Mouse (Mus musculus): ENCODE measurements around the gene Mtnr1a. TPM values are rescaled to one million over a fixed set of nuclear protein-coding genes. Genes with fewer than 3 reads are reported as not detected.
A peak's percentile ranks its signal among the peaks of the same experiment; 100 is the strongest.

Mtnr1a gene
- polyA plus RNA-seq, 1 experiment, result not detected

- H3K36me3 ChIP-seq (ENCODE audit: control insufficient read depth, insufficient read depth, low read length), result no peaks in the 10 kb centered on the region
- no peak overlapping the region for H3K27ac ChIP-seq (ENCODE audit: insufficient read depth, low read depth, low read length)
- no peak for TF ChIP-seq POLR2A (IDR thresholded peaks at IDR 0.05; ENCODE audit: low read depth, low read length)
- no peak for TF ChIP-seq CTCF (IDR thresholded peaks at IDR 0.05; ENCODE audit: extremely low read depth, insufficient read length, insufficient replicate concordance, low read depth, low read length)
- no peak overlapping the region for H3K4me3 ChIP-seq (ENCODE audit: low read depth, low read length)
- peaks cover 4% of the 10 kb centered on the region for H3K27me3 ChIP-seq (ENCODE audit: control insufficient read depth, insufficient read depth, low read length)
- H3K4me1 ChIP-seq (ENCODE audit: control insufficient read depth, insufficient read depth, insufficient read length, low read length), result peaks cover 6% of the 10 kb centered on the region; the same call in 1 of the 2 replicates
- WGBS, result 16% methylated on average over 13 of the region's 13 CpGs
Measured at GRCm38 (mm10) chr8:45109371-45110063, 40.6 kb downstream of the Mtnr1a start.

DNA sequence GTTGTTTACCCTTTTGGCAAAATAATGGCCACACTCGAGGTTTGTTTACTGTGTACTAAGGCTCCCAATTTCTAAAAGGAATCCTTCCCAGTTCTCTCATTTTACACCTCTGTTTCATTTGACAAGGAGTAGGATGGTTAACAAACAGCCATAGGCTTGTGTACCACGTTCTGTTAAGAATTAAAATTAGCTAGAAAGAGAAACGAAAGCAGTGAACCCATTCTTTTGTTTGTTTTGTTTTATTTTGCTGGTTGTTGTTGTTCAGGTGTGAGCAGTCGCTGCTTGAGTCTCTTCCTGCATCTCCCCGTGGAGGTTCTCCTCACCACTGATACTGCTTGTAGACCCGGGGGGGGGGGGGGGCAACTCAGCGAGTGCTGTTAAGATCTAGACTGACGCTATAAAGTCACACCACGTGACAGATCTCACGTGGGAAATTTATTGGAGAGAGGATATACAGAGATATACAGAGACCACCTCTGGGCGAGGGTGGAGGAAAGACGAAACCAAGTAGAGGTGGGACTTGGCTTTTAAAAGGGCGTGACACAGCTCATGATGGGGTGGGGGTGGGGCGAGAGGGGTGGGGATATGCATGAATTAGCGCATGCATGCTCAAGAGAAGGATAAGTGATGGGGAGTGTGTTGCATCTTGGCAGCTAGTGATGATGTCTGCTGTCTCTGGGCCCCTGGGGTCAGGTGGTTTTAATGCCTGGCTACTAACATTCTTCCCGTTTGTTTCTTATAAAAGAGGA lies 41.3 kb downstream of the Mtnr1a start:
- no peaks in the 10 kb centered on the region for H3K36me3 ChIP-seq (ENCODE audit: control insufficient read depth, insufficient read depth, low read length)
- peaks cover 6% of the 10 kb centered on the region; the same call in 1 of the 2 replicates for H3K4me1 ChIP-seq (ENCODE audit: control insufficient read depth, insufficient read depth, insufficient read length, low read length)
- no peak overlapping the region for H3K27ac ChIP-seq (ENCODE audit: insufficient read depth, low read depth, low read length)
- TF ChIP-seq POLR2A (IDR thresholded peaks at IDR 0.05; ENCODE audit: low read depth, low read length), result no peak
- no peak for TF ChIP-seq CTCF (IDR thresholded peaks at IDR 0.05; ENCODE audit: extremely low read depth, insufficient read length, insufficient replicate concordance, low read depth, low read length)
- peaks cover 4% of the 10 kb centered on the region for H3K27me3 ChIP-seq (ENCODE audit: control insufficient read depth, insufficient read depth, low read length)
- 8% methylated on average over 16 of the region's 16 CpGs for WGBS
- peak overlapping the region; percentile 28 for H3K4me3 ChIP-seq (ENCODE audit: low read depth, low read length)

DNA sequence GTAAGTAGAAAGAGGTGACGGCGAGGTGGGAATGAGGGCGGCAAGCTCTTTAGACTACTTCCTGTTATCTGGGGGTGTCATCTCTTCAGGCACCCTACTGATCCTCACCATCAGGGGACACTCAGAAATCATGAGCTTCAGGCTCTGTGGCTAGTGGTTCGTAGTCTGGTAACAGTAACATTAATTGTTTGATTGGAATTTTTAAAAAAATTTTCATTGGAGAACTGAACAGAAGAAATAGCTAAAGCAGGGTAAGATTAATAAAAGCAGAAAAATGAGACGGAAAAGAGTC lies 41.8 kb downstream of the Mtnr1a start:
- Histone ChIP-seq H3K27ac (ENCODE audit: insufficient read depth, low read depth, low read length) (no peak overlapping the region), H3K27me3 (ENCODE audit: control insufficient read depth, insufficient read depth, low read length) (peaks cover 4% of the 10 kb centered on the region), H3K4me3 (ENCODE audit: low read depth, low read length) (no peak overlapping the region), H3K4me1 (ENCODE audit: control insufficient read depth, insufficient read depth, insufficient read length, low read length) (peaks cover 6% of the 10 kb centered on the region; the same call in 1 of the 2 replicates), H3K36me3 (ENCODE audit: control insufficient read depth, insufficient read depth, low read length) (no peaks in the 10 kb centered on the region)
- WGBS, result 53% methylated on average over 5 of the region's 5 CpGs
- TF ChIP-seq CTCF (IDR thresholded peaks at IDR 0.05; ENCODE audit: extremely low read depth, insufficient read length, insufficient replicate concordance, low read depth, low read length) (no peak), POLR2A (IDR thresholded peaks at IDR 0.05; ENCODE audit: low read depth, low read length) (no peak)

GRCm38 (mm10) chr8:45111820-45112219 lies 42.9 kb downstream of the Mtnr1a start:
- peaks cover 6% of the 10 kb centered on the region; the same call in 1 of the 2 replicates for H3K4me1 ChIP-seq (ENCODE audit: control insufficient read depth, insufficient read depth, insufficient read length, low read length)
- H3K4me3 ChIP-seq (ENCODE audit: low read depth, low read length), result no peak overlapping the region
- no peak overlapping the region for H3K27ac ChIP-seq (ENCODE audit: insufficient read depth, low read depth, low read length)
- no peaks in the 10 kb centered on the region for H3K36me3 ChIP-seq (ENCODE audit: control insufficient read depth, insufficient read depth, low read length)
- H3K27me3 ChIP-seq (ENCODE audit: control insufficient read depth, insufficient read depth, low read length), result peaks cover 4% of the 10 kb centered on the region
- 22% methylated on average over 5 of the region's 5 CpGs for WGBS
- no peak for TF ChIP-seq POLR2A (IDR thresholded peaks at IDR 0.05; ENCODE audit: low read depth, low read length)
- no peak for TF ChIP-seq CTCF (IDR thresholded peaks at IDR 0.05; ENCODE audit: extremely low read depth, insufficient read length, insufficient replicate concordance, low read depth, low read length)

- H3K27ac ChIP-seq (ENCODE audit: insufficient read depth, low read depth, low read length), result no peak overlapping the region
- H3K4me1 ChIP-seq (ENCODE audit: control insufficient read depth, insufficient read depth, insufficient read length, low read length), result no peaks in the 10 kb centered on the region
- TF ChIP-seq POLR2A (IDR thresholded peaks at IDR 0.05; ENCODE audit: low read depth, low read length) (no peak), CTCF (IDR thresholded peaks at IDR 0.05; ENCODE audit: extremely low read depth, insufficient read length, insufficient replicate concordance, low read depth, low read length) (no peak)
- H3K36me3 ChIP-seq (ENCODE audit: control insufficient read depth, insufficient read depth, low read length), result no peaks in the 10 kb centered on the region
- H3K4me3 ChIP-seq (ENCODE audit: low read depth, low read length), result no peak overlapping the region
- 76% methylated on average over 3 of the region's 3 CpGs for WGBS
- no peaks in the 10 kb centered on the region for H3K27me3 ChIP-seq (ENCODE audit: control insufficient read depth, insufficient read depth, low read length)
Measured at GRCm38 (mm10) chr8:45117588-45117987, 48.7 kb downstream of the Mtnr1a start.

GRCm38 (mm10) chr8:45125680-45126079 lies 56.7 kb downstream of the Mtnr1a start:
- 71% methylated on average over 5 of the region's 5 CpGs for WGBS
- Histone ChIP-seq H3K36me3 (ENCODE audit: control insufficient read depth, insufficient read depth, low read length) (no peaks in the 10 kb centered on the region), H3K4me1 (ENCODE audit: control insufficient read depth, insufficient read depth, insufficient read length, low read length) (no peaks in the 10 kb centered on the region), H3K4me3 (ENCODE audit: low read depth, low read length) (no peak overlapping the region), H3K27ac (ENCODE audit: insufficient read depth, low read depth, low read length) (no peak overlapping the region), H3K27me3 (ENCODE audit: control insufficient read depth, insufficient read depth, low read length) (no peaks in the 10 kb centered on the region)
- TF ChIP-seq CTCF (IDR thresholded peaks at IDR 0.05; ENCODE audit: extremely low read depth, insufficient read length, insufficient replicate concordance, low read depth, low read length) (no peak), POLR2A (IDR thresholded peaks at IDR 0.05; ENCODE audit: low read depth, low read length) (no peak)

Other genes with a start within 250 kb of the Mtnr1a start
- 20.4 and 54.0 TPM in 2 replicates for gene Fat1, start 133.7 kb upstream of the Mtnr1a start, polyA plus RNA-seq (2012; rRNA removed)
- not detected in 2 replicates for gene F11, start 192.9 kb downstream of the Mtnr1a start, polyA plus RNA-seq (2012; rRNA removed)
- 0.01 and 0.25 TPM in 2 replicates for gene Klkb1, start 225.7 kb downstream of the Mtnr1a start, polyA plus RNA-seq (2012; rRNA removed)
- gene Gm45753, start 239.3 kb downstream of the Mtnr1a start, polyA plus RNA-seq (2012; rRNA removed), result not detected in 2 replicates